Mouse (Mus musculus): ENCODE measurements around the gene Bcar3. TPM values are rescaled to one million over a fixed set of nuclear protein-coding genes. Genes with fewer than 3 reads are reported as not detected.

Gene Bcar3
- polyA plus RNA-seq, 1 experiment from 2014 or later, result 15.9 TPM

- H3K27me3 ChIP-seq (ENCODE audit: insufficient read depth, low read length), result no peaks in the 10 kb centered on the region
- peak overlapping the region; percentile 98 for H3K4me2 ChIP-seq (replicated peaks; ENCODE audit: low read depth, low read length)
- no peaks in the 10 kb centered on the region for H3K9me3 ChIP-seq (ENCODE audit: low read length)
- H3K9ac ChIP-seq (replicated peaks; ENCODE audit: low read length), result peak overlapping the region; percentile 82
- H3K4me3 ChIP-seq (ENCODE audit: low read length), result peak overlapping the region; percentile 71
- H3K36me3 ChIP-seq (ENCODE audit: insufficient read depth, low read length), result no peaks in the 10 kb centered on the region
- H3K4me1 ChIP-seq (ENCODE audit: insufficient read depth, low read length), result peaks cover 20% of the 10 kb centered on the region
- WGBS, result 0% methylated on average over 15 of the region's 15 CpGs
- peak; percentile 36 for ATAC-seq (ENCODE audit: low FRiP score, low TSS enrichment)
- peak overlapping the region; percentile 70; the same call in 1 of the 2 replicates for H3K27ac ChIP-seq (ENCODE audit: low read length)
Observed at GRCm38 (mm10) chr3:122420410-122420774, 126.5 kb downstream of the Bcar3 start.

GRCm38 (mm10) chr3:122421042-122421702, 127.2 kb downstream of the Bcar3 start:
- peak overlapping the region; percentile 82 for H3K9ac ChIP-seq (replicated peaks; ENCODE audit: low read length)
- WGBS, result 15% methylated on average over 13 of the region's 13 CpGs

GRCm38 (mm10) chr3:122421802-122422201, 127.9 kb downstream of the Bcar3 start:
- no peak overlapping the region for H3K27ac ChIP-seq (ENCODE audit: low read length)
- WGBS, result 38% methylated on average over 7 of the region's 7 CpGs
- ATAC-seq (ENCODE audit: low FRiP score, low TSS enrichment), result no peak
- H3K36me3 ChIP-seq (ENCODE audit: insufficient read depth, low read length), result no peaks in the 10 kb centered on the region
- H3K4me1 ChIP-seq (ENCODE audit: insufficient read depth, low read length), result peaks cover 20% of the 10 kb centered on the region
- H3K4me2 ChIP-seq (replicated peaks; ENCODE audit: low read depth, low read length), result peak overlapping the region; percentile 98
- H3K9ac ChIP-seq (replicated peaks; ENCODE audit: low read length), result no peak overlapping the region
- H3K27me3 ChIP-seq (ENCODE audit: insufficient read depth, low read length), result no peaks in the 10 kb centered on the region
- H3K9me3 ChIP-seq (ENCODE audit: low read length), result no peaks in the 10 kb centered on the region
- peak overlapping the region; percentile 11 for H3K4me3 ChIP-seq (ENCODE audit: low read length)

More at GRCm38 (mm10) chr3:122421042-122421702, 127.2 kb downstream of the Bcar3 start:
- Histone ChIP-seq H3K27me3 (ENCODE audit: insufficient read depth, low read length) (no peaks in the 10 kb centered on the region), H3K9me3 (ENCODE audit: low read length) (no peaks in the 10 kb centered on the region), H3K4me2 (replicated peaks; ENCODE audit: low read depth, low read length) (peak overlapping the region; percentile 98), H3K36me3 (ENCODE audit: insufficient read depth, low read length) (no peaks in the 10 kb centered on the region), H3K4me1 (ENCODE audit: insufficient read depth, low read length) (peaks cover 20% of the 10 kb centered on the region), H3K27ac (ENCODE audit: low read length) (no peak overlapping the region), H3K4me3 (ENCODE audit: low read length) (peak overlapping the region; percentile 71)
- ATAC-seq (ENCODE audit: low FRiP score, low TSS enrichment), result no peak

GRCm38 (mm10) chr3:122422276-122422675, 128.3 kb downstream of the Bcar3 start:
- H3K27ac ChIP-seq (ENCODE audit: low read length), result no peak overlapping the region
- H3K9ac ChIP-seq (replicated peaks; ENCODE audit: low read length), result no peak overlapping the region
- H3K4me2 ChIP-seq (replicated peaks; ENCODE audit: low read depth, low read length), result peak overlapping the region; percentile 98
- peaks cover 18% of the 10 kb centered on the region for H3K4me1 ChIP-seq (ENCODE audit: insufficient read depth, low read length)
- H3K36me3 ChIP-seq (ENCODE audit: insufficient read depth, low read length), result no peaks in the 10 kb centered on the region
- H3K9me3 ChIP-seq (ENCODE audit: low read length), result no peaks in the 10 kb centered on the region
- no peak for ATAC-seq (ENCODE audit: low FRiP score, low TSS enrichment)
- WGBS, result 54% methylated on average over 7 of the region's 7 CpGs
- no peaks in the 10 kb centered on the region for H3K27me3 ChIP-seq (ENCODE audit: insufficient read depth, low read length)
- no peak overlapping the region for H3K4me3 ChIP-seq (ENCODE audit: low read length)

DNA sequence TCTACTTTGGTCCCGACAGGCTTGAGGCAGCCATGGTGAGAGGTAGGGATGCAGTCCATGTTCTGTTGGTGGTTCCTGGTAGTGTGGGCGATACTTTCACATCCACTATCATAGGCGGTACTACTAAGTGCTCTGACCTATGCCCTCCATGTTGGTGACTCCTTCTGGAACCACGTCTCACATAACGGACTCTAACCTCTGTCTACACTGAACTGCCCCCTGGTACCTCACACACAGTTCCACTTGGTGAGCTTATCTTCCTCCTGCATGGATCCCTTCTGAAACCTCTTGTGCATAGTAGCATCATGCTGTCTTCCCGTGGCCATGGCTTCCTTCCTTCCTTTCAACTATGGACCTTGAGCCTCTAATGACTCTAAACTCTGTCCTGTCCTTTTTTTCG, 129.7 kb downstream of the Bcar3 start:
- Histone ChIP-seq H3K36me3 (ENCODE audit: insufficient read depth, low read length) (no peaks in the 10 kb centered on the region), H3K4me1 (ENCODE audit: insufficient read depth, low read length) (peaks cover 10% of the 10 kb centered on the region), H3K4me3 (ENCODE audit: low read length) (no peak overlapping the region), H3K27me3 (ENCODE audit: insufficient read depth, low read length) (no peaks in the 10 kb centered on the region), H3K27ac (ENCODE audit: low read length) (no peak overlapping the region), H3K4me2 (replicated peaks; ENCODE audit: low read depth, low read length) (no peak overlapping the region), H3K9me3 (ENCODE audit: low read length) (no peaks in the 10 kb centered on the region), H3K9ac (replicated peaks; ENCODE audit: low read length) (no peak overlapping the region)
- ATAC-seq (ENCODE audit: low FRiP score, low TSS enrichment), result no peak
- 82% methylated on average over 7 of the region's 7 CpGs for WGBS

DNA sequence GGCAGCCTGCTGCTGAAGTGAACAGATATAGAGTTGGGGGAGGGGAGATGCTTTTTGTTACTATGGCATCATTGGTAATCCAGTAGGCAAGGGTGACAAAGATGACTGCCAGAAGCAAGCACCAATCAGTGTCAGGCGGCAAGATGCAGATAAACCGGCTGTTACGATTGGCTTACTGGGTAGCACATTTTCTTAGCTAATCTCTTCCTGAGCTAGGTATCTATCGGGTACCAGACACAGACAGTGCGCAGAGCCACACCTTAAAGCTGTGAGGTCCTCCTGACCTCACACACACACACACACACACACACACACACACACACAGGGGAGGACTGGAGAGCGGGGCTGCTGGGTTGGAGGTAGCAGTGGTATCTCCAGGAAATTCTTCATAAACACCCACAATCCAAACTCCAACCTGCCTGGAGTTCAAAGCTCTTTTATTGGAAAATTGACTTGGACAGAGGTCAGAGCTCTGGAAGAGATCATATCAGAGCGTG, 134.4 kb downstream of the Bcar3 start:
- no peaks in the 10 kb centered on the region for H3K36me3 ChIP-seq (ENCODE audit: insufficient read depth, low read length)
- H3K9ac ChIP-seq (replicated peaks; ENCODE audit: low read length), result no peak overlapping the region
- H3K9me3 ChIP-seq (ENCODE audit: low read length), result no peaks in the 10 kb centered on the region
- no peak overlapping the region for H3K4me3 ChIP-seq (ENCODE audit: low read length)
- no peak overlapping the region for H3K27ac ChIP-seq (ENCODE audit: low read length)
- no peaks in the 10 kb centered on the region for H3K27me3 ChIP-seq (ENCODE audit: insufficient read depth, low read length)
- H3K4me2 ChIP-seq (replicated peaks; ENCODE audit: low read depth, low read length), result no peak overlapping the region
- 86% methylated on average over 7 of the region's 7 CpGs for WGBS
- ATAC-seq (ENCODE audit: low FRiP score, low TSS enrichment), result no peak
- H3K4me1 ChIP-seq (ENCODE audit: insufficient read depth, low read length), result peaks cover 18% of the 10 kb centered on the region

GRCm38 (mm10) chr3:122430780-122431497, 137.0 kb downstream of the Bcar3 start:
- H3K36me3 ChIP-seq (ENCODE audit: insufficient read depth, low read length), result no peaks in the 10 kb centered on the region
- no peak overlapping the region for H3K4me2 ChIP-seq (replicated peaks; ENCODE audit: low read depth, low read length)
- no peaks in the 10 kb centered on the region for H3K9me3 ChIP-seq (ENCODE audit: low read length)
- no peaks in the 10 kb centered on the region for H3K27me3 ChIP-seq (ENCODE audit: insufficient read depth, low read length)
- peaks cover 20% of the 10 kb centered on the region for H3K4me1 ChIP-seq (ENCODE audit: insufficient read depth, low read length)
- no peak overlapping the region for H3K9ac ChIP-seq (replicated peaks; ENCODE audit: low read length)
- ATAC-seq (ENCODE audit: low FRiP score, low TSS enrichment), result no peak
- no peak overlapping the region for H3K27ac ChIP-seq (ENCODE audit: low read length)
- H3K4me3 ChIP-seq (ENCODE audit: low read length), result no peak overlapping the region
- 64% methylated on average over 7 of the region's 7 CpGs for WGBS

GRCm38 (mm10) chr3:122432811-122433406, 139.0 kb downstream of the Bcar3 start:
- H3K27ac ChIP-seq (ENCODE audit: low read length), result peak overlapping the region; percentile 51; the same call in 1 of the 2 replicates
- H3K4me3 ChIP-seq (ENCODE audit: low read length), result no peak overlapping the region
- H3K9me3 ChIP-seq (ENCODE audit: low read length), result no peaks in the 10 kb centered on the region
- no peak overlapping the region for H3K9ac ChIP-seq (replicated peaks; ENCODE audit: low read length)
- WGBS, result 16% methylated on average over 9 of the region's 9 CpGs
- ATAC-seq (ENCODE audit: low FRiP score, low TSS enrichment), result peak; percentile 61
- no peaks in the 10 kb centered on the region for H3K36me3 ChIP-seq (ENCODE audit: insufficient read depth, low read length)
- no peak overlapping the region for H3K4me2 ChIP-seq (replicated peaks; ENCODE audit: low read depth, low read length)
- no peaks in the 10 kb centered on the region for H3K27me3 ChIP-seq (ENCODE audit: insufficient read depth, low read length)
- H3K4me1 ChIP-seq (ENCODE audit: insufficient read depth, low read length), result peaks cover 20% of the 10 kb centered on the region

DNA sequence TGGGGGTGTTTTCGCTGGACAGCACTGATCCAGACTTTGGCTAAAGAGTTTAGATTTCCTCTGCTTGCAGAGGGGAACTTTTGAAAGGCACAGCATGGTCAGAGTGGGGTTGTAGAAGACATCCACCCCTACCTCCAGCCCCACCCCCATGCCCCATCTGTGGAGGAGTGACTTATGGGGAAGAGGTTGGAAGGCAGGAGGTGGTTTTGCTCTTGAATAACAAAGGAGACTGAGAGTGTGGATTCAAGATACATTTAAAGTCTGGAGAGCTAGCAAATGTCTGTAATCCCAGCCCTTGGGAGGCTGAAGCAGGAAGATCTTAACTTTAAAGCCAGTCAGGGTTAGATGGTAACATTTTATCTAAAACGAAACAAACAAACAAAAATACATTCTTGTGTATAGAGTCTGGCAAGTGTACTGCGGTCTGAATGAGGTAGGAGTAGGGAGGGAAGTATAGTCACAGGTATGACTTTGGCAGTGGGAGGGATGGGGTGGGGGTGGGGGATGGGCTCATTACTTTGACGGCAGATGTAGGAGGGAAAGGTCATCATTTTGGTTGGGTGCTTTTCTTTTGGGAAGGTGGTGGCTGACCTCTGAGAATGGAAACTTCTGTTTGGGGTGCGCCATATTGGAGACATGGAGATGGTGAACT, 140.2 kb downstream of the Bcar3 start:
- WGBS, result 81% methylated on average over 5 of the region's 5 CpGs
- Histone ChIP-seq H3K4me1 (ENCODE audit: insufficient read depth, low read length) (peaks cover 20% of the 10 kb centered on the region), H3K27ac (ENCODE audit: low read length) (no peak overlapping the region), H3K9me3 (ENCODE audit: low read length) (no peaks in the 10 kb centered on the region), H3K36me3 (ENCODE audit: insufficient read depth, low read length) (no peaks in the 10 kb centered on the region), H3K4me2 (replicated peaks; ENCODE audit: low read depth, low read length) (no peak overlapping the region), H3K9ac (replicated peaks; ENCODE audit: low read length) (no peak overlapping the region), H3K4me3 (ENCODE audit: low read length) (no peak overlapping the region), H3K27me3 (ENCODE audit: insufficient read depth, low read length) (no peaks in the 10 kb centered on the region)
- ATAC-seq (ENCODE audit: low FRiP score, low TSS enrichment), result no peak

Measured in kidney, embryonic 16.5 days (tissue).